Mouse (Mus musculus) liver, embryonic 16.5 days (tissue): ENCODE data around the gene B4galt2. TPM values are rescaled to one million over a fixed set of nuclear protein-coding genes. Genes with fewer than 3 reads are reported as not detected.
A peak's percentile ranks its signal among the peaks of the same experiment; 100 is the strongest.

Experiments used
- ATAC-seq: fragments of 200-750 bp; cut with Nextera tagmentation; 2 replicates; pipeline ENCODE4 v1.8.0; 2017; ENCODE audit warnings: low read depth, mild to moderate bottlenecking, moderate number of reproducible peaks, moderate library complexity
- H3K27ac ChIP-seq: fragments of 300-500 bp; sonication (generic); 2 replicates; pipeline ENCODE4 v1.5.1; 2014; ENCODE audit warnings: mild to moderate bottlenecking, low read length
- H3K27me3 ChIP-seq: fragments of 300-500 bp; sonication (generic); 2 replicates; pipeline ENCODE4 v1.6.1; 2014; ENCODE audit warnings: low read depth, low read length, mixed read lengths; ENCODE audit not compliant: control insufficient read depth, insufficient read depth
- H3K36me3 ChIP-seq: fragments of 300-500 bp; sonication (generic); 2 replicates; pipeline ENCODE4 v1.6.1; 2014; ENCODE audit warnings: mild to moderate bottlenecking; ENCODE audit not compliant: control insufficient read depth, insufficient read depth
- H3K4me1 ChIP-seq: fragments of 300-500 bp; sonication (generic); 2 replicates; pipeline ENCODE4 v1.6.1; 2014; ENCODE audit warnings: low read depth, low read length, mixed read lengths; ENCODE audit not compliant: control insufficient read depth
- H3K4me2 ChIP-seq: fragments of 300-500 bp; sonication (generic); 2 replicates; pipeline ENCODE4 v1.6.1; 2014; ENCODE audit warnings: low read depth, low read length, mixed read lengths
- H3K4me3 ChIP-seq: fragments of 300-500 bp; sonication (generic); 2 replicates; pipeline ENCODE4 v1.5.1; 2014; ENCODE audit warnings: low read depth, mild to moderate bottlenecking, low read length
- H3K9ac ChIP-seq: fragments of 300-500 bp; sonication (generic); 2 replicates; pipeline ENCODE4 v1.6.1; 2014; ENCODE audit warnings: low read depth, low read length
- H3K9me3 ChIP-seq: fragments of 300-500 bp; sonication (generic); replicated peaks from 2 replicates; pipeline ENCODE4 v1.6.1; 2016; ENCODE audit warnings: low read length; ENCODE audit not compliant: control insufficient read depth
- WGBS: fragments of 180-500 bp; shearing (Covaris S2); extraction: QIAGEN DNeasy Blood & Tissue Kit; methylation state at CpG from one replicate; pipeline ENCODE4 v1.1.7; 2014; ENCODE audit not compliant: insufficient replicate concordance; 5-methylcytosine and 5-hydroxymethylcytosine counted together
- polyA plus RNA-seq: library from polyadenylated mRNA; unstranded; fragments of >200 nt; fragmentation: Nextera tagmentation; extraction: Ambion mirVana; gene quantifications from 2 replicates; pipeline ENCODE4 v1.2.1, GENCODE M21; 2015

B4galt2 gene
- polyA plus RNA-seq, 1 experiment from 2014 or later, result 1.3 TPM

DNA sequence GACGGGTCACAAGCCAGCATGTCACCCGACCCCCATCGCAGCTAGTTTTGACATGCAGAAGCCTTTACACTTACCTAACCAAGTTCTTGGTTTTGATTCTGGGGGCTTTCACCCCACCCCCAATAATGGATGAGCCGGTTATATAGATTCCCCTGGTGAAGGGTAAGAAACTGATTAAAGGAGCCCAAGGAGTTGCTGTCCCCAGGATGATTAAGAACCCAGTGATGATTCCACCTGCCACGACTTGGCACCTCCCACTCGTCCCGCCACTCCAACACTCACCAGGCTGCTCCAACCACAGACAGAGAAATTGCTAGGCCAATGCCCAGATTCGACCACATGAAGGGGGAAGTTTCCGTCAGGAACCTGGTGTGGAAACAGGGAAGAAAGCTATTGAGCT is 2.7 kb upstream of the B4galt2 start:
- H3K27ac ChIP-seq, result peak overlapping the region; percentile 90; the same call in 1 of the 2 replicates
- peaks cover 29% of the 10 kb centered on the region for H3K4me1 ChIP-seq

DNA sequence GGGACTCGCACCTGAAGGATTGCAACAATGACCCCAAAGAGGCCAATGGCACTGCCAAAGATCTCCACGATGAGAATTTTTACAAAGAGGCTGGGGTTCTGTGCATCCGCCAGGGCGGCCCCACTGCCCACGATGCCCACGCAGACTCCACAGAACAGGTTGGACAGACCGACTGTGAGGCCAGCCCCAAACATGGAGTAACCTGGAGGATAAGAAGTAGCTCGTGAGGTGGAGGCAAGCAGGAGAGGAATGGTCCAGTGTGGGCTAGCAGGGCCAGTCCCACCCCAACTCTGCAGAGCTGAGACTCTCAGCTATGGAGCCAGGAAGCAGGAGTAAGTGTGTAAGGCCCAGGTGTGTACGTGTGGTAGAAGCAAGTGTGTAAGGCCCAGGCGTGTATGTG is 1.8 kb upstream of the B4galt2 start:
- H3K4me3 ChIP-seq, result no peak overlapping the region
- no peaks in the 10 kb centered on the region for H3K9me3 ChIP-seq
- WGBS, result 85% methylated on average over 10 of the region's 10 CpGs
- H3K4me2 ChIP-seq, result no peak overlapping the region
- peaks cover 26% of the 10 kb centered on the region for H3K4me1 ChIP-seq
- H3K36me3 ChIP-seq, result peaks cover 19% of the 10 kb centered on the region
- H3K9ac ChIP-seq, result no peak overlapping the region
- peaks cover 44% of the 10 kb centered on the region for H3K27me3 ChIP-seq
- no peak for ATAC-seq
- H3K27ac ChIP-seq, result no peak overlapping the region

More for the DNA sequence above, 2.7 kb upstream of the B4galt2 start:
- H3K27me3 ChIP-seq, result peaks cover 36% of the 10 kb centered on the region
- WGBS, result 68% methylated on average over 9 of the region's 9 CpGs
- H3K4me3 ChIP-seq, result peak overlapping the region; percentile 98
- no peak for ATAC-seq
- H3K9me3 ChIP-seq, result no peaks in the 10 kb centered on the region
- H3K4me2 ChIP-seq, result peak overlapping the region; percentile 82
- peak overlapping the region; percentile 98 for H3K9ac ChIP-seq
- H3K36me3 ChIP-seq, result peaks cover 19% of the 10 kb centered on the region

DNA sequence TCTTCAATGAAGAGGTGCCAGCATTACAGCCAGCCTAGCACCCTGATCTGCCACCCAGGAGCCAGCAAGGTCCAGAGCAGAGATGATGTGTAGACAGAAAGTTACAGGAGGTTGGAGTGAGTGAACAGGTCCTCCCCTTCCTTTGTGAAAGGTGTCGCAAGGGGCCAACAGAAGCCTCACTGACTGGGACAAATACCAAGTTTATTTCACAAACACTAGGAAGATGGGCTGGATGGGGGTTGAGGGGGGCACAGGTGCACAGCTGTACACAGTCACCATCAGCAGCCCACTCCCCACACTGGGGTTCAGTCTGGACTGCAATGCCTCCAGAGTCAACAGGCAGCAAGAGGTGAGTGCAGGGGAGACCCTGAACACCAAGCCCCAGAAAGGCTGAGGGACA is 859 bp upstream of the B4galt2 start:
- ATAC-seq, result no peak
- Histone ChIP-seq H3K27ac (no peak overlapping the region), H3K4me2 (no peak overlapping the region), H3K36me3 (peaks cover 19% of the 10 kb centered on the region), H3K4me1 (peaks cover 26% of the 10 kb centered on the region), H3K4me3 (no peak overlapping the region), H3K9ac (no peak overlapping the region; the same call in 1 of the 2 replicates), H3K9me3 (no peaks in the 10 kb centered on the region), H3K27me3 (peaks cover 47% of the 10 kb centered on the region)
- 75% methylated on average over 1 of the region's 1 CpGs for WGBS

DNA sequence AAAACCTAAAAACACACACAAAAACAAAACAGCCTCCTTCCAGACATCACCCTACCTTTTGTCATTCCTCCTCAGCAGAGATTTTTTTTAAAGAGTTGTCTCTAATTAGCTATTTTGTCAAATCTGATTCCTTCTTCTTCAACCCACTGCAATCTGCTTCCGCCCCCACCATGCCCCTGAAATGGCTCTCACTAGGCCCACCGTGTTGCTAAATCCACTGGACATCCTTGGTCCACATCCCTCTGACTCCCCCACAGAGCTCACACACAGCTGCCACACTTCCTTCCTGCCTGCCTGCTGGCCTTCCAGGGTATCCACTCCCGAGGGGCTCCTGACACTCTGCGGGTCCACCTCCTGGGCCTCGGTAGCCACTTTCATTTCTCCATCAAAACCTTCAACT is 4.6 kb downstream of the B4galt2 start:
- no peak overlapping the region for H3K9ac ChIP-seq
- H3K4me3 ChIP-seq, result no peak overlapping the region
- H3K4me2 ChIP-seq, result no peak overlapping the region
- WGBS, result 49% methylated on average over 5 of the region's 5 CpGs
- H3K27ac ChIP-seq, result no peak overlapping the region
- no peaks in the 10 kb centered on the region for H3K9me3 ChIP-seq
- no peak for ATAC-seq
- H3K4me1 ChIP-seq, result peaks cover 11% of the 10 kb centered on the region
- H3K27me3 ChIP-seq, result peaks cover 40% of the 10 kb centered on the region
- no peaks in the 10 kb centered on the region for H3K36me3 ChIP-seq

DNA sequence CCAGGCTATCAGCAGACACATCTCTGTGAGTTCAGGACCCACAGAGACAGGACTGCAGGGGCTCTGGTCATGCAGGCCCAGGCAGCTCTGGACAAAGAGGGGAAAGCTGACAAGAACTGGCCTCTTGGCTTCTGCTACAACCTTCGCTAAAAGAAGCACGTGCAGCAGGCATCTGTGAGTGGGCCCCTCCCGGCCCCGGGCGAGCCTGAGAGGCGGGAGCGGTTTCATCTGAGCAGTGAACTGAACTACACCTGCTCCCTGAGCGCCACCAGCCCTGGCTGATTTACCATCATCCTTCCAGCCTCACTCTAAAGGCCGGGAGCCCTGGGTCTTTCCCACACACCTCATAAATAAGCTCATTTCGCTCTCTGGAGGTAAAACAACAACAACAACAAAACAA is 5.0 kb downstream of the B4galt2 start:
- H3K36me3 ChIP-seq, result no peaks in the 10 kb centered on the region
- no peak overlapping the region for H3K4me3 ChIP-seq
- no peak for ATAC-seq
- H3K4me2 ChIP-seq, result no peak overlapping the region
- peaks cover 36% of the 10 kb centered on the region for H3K27me3 ChIP-seq
- H3K27ac ChIP-seq, result no peak overlapping the region
- WGBS, result 74% methylated on average over 10 of the region's 10 CpGs
- H3K4me1 ChIP-seq, result peaks cover 7% of the 10 kb centered on the region
- H3K9ac ChIP-seq, result no peak overlapping the region
- H3K9me3 ChIP-seq, result no peaks in the 10 kb centered on the region

DNA sequence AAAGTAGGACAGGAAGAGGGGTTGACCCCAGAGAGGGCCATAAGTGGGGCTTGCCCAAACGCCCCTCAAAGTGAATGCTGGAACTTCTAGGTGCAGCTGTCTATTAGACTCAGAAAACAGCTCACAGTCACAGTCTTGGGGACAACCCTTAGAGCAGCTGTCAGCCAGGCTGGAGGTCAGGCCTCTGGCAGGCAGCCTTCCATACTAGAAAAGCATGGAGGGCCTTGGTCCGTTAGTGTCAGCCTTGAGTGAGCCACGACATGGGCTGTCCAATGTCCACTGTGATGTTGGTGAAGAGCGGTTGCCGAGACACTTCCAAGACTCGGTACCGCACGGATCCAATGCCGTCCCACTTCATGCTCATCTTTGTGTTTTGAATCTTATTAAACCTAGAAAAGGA is 9.7 kb downstream of the B4galt2 start:
- WGBS, result 84% methylated on average over 9 of the region's 9 CpGs
- Histone ChIP-seq H3K9me3 (no peaks in the 10 kb centered on the region), H3K27ac (no peak overlapping the region), H3K4me1 (peaks cover 24% of the 10 kb centered on the region), H3K4me3 (no peak overlapping the region), H3K27me3 (no peaks in the 10 kb centered on the region; the same call in 1 of the 2 replicates), H3K4me2 (no peak overlapping the region), H3K9ac (no peak overlapping the region), H3K36me3 (peaks cover 11% of the 10 kb centered on the region)
- no peak for ATAC-seq

DNA sequence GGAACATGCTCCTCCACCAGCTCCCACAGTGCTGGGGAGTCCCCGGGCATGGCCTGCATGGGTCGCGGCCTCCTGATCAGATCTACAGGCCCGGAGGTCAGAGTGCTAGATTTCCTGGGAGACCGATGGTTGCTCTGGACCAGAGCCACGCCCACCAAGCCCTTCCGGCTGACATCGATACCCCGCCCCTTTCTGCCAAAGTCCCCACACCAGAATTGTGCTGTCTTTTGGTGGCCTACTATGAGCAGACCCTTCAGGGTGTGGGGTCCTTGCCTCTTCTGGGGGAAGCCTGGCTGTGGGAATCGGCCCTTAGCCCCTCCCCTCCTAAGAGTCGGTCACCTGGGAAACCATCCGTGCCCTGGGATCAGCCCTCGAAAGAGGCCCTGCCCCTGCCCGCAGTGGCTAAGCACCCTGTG is 10.8 kb downstream of the B4galt2 start, which contains the start of gene Ccdc24:
TSS of gene Ccdc24 (minus strand) at position 87 of the 416 bp plus-strand sequence.
- ATAC-seq, result peak; percentile 37
- Histone ChIP-seq H3K4me3 (peak within 1 kb of the TSS; percentile 4), H3K4me2 (peak within 1 kb of the TSS; percentile 46), H3K36me3 (peaks cover 23% of the 10 kb centered on the region), H3K27ac (peak within 1 kb of the TSS; percentile 13; the same call in 1 of the 2 replicates), H3K9ac (0 out of 2 replicates have a peak within 1 kb of the TSS, but pooled peaks have one; percentile 2), H3K9me3 (no peaks in the 10 kb centered on the region), H3K27me3 (no peaks in the 10 kb centered on the region; the same call in 1 of the 2 replicates), H3K4me1 (peaks cover 27% of the 10 kb centered on the region)
- 19% methylated on average over 14 of the region's 14 CpGs for WGBS

DNA sequence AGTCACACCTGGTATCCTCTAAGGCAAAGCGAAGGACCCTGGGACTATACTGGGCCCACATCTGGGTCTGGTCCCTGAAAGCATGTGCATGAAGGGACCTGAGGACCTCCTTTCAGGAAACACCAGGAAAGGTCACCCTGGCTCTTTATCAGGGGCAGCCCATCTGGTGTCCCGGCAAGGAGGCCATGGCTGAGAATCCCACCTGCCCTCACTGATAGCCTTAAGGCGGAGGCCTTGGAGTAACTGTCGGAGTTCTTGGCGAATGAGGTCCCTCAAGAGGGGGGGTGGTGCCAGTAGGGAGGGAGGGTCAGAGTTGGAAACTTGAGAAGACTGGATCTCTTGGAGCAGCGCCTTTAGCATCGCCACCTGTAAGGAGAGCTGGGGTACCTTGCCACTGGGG is 11.5 kb downstream of the B4galt2 start:
- Histone ChIP-seq H3K27me3 (no peaks in the 10 kb centered on the region; the same call in 1 of the 2 replicates), H3K4me3 (no peak overlapping the region), H3K27ac (peak overlapping the region; percentile 13; the same call in 1 of the 2 replicates), H3K9me3 (no peaks in the 10 kb centered on the region), H3K36me3 (peaks cover 30% of the 10 kb centered on the region), H3K9ac (no peak overlapping the region), H3K4me1 (peaks cover 30% of the 10 kb centered on the region), H3K4me2 (no peak overlapping the region)
- ATAC-seq, result peak; percentile 35
- 55% methylated on average over 7 of the region's 7 CpGs for WGBS

DNA sequence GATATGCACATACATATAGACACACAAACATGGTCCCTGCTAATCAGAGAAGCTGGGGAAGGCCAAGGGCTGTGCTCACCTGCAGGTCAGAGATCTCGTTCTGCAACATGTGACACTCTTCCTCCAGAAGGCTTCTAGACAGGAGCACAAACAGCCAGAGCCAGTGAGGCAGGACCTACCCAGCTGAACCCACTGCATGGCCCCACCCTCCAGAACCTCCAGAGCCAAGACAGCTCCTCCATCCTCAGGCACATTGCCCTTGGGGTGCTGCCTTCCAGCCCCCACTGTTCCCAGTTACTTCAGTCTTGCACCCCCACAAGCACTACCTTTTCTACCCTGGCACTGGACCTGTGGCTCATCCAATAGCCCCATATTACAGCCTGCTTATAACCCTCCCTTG is 12.8 kb downstream of the B4galt2 start:
- peaks cover 30% of the 10 kb centered on the region for H3K4me1 ChIP-seq
- 0 out of 2 replicates have a peak, but pooled peaks have one; percentile 14 for ATAC-seq

More for the DNA sequence above, 12.8 kb downstream of the B4galt2 start:
- Histone ChIP-seq H3K27me3 (no peaks in the 10 kb centered on the region; the same call in 1 of the 2 replicates), H3K27ac (peak overlapping the region; percentile 6; the same call in 1 of the 2 replicates), H3K9ac (no peak overlapping the region), H3K9me3 (no peaks in the 10 kb centered on the region), H3K4me3 (no peak overlapping the region), H3K4me2 (no peak overlapping the region), H3K36me3 (peaks cover 42% of the 10 kb centered on the region)
- 39% methylated on average over 1 of the region's 1 CpGs for WGBS
